Mouse (Mus musculus): Measurements from ENCODE around the gene Zfp507. TPM values are rescaled to one million over a fixed set of nuclear protein-coding genes. Genes with fewer than 3 reads are reported as not detected.
A peak's percentile ranks its signal among the peaks of the same experiment; 100 is the strongest.

Zfp507 gene
- polyA plus RNA-seq, 1 experiment from 2014 or later: 3.8 TPM

DNA sequence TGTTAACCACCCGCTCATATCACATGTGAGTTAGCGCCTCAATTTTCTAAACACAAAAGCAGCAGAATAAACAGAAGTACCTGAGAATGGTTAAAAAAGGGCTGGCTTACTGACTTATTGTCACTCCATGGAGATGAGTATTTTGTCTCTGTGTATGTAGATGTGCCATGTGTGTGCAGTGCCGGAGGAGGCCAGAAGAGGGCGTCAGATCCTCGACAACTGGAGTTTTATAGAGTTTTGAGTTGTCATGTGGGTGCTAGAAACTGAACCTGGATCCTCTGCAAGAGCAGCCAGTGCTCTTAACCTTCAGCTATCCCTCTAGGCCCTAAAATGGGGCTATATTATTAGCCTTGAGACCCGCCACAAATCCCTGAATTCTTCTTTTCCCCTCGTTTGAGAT is 27.3 kb upstream of the Zfp507 start:
- 85% methylated on average over 7 of the region's 7 CpGs for WGBS (ENCODE audit: insufficient replicate concordance)
- no peaks in the 10 kb centered on the region for H3K27me3 ChIP-seq (ENCODE audit: insufficient read depth, low read length)
- ATAC-seq (no peak), DNase-seq (no peak)
- no peaks in the 10 kb centered on the region for H3K4me1 ChIP-seq (ENCODE audit: insufficient read depth)
- no peaks in the 10 kb centered on the region for H3K36me3 ChIP-seq (replicated peaks; ENCODE audit: insufficient read depth, low read length)
- H3K27ac ChIP-seq (ENCODE audit: low read depth): no peak overlapping the region
- no peak overlapping the region for H3K4me3 ChIP-seq (ENCODE audit: low read depth, low read length)
- no peak overlapping the region for H3K9ac ChIP-seq (replicated peaks)
- TF ChIP-seq EP300 (IDR thresholded peaks at IDR 0.05; ENCODE audit: low read depth) (no peak), CTCF (IDR thresholded peaks at IDR 0.05; ENCODE audit: low read depth) (no peak)
- no peak overlapping the region for H3K4me2 ChIP-seq (ENCODE audit: low read depth, low read length)
- no peaks in the 10 kb centered on the region for H3K9me3 ChIP-seq (ENCODE audit: low read length)

DNA sequence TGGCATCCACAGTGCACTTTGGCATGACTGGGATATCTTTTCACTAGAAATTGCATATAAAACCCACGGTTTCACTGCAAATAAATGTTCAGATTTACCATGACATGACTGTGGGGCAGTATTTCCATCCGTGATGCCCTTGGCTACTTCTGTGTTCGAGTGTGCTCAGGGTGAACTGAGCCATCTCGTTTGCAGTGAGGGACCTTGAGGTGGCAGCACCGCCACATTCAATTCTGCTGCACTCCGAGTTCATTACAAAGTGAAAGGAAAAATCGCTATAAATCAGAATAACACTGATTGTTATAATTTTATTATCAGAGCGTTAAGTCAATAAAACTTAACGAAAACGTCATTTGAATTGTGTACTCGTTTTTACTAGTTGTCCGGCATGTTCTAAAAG is 21.1 kb upstream of the Zfp507 start:
- Histone ChIP-seq H3K4me3 (ENCODE audit: low read depth, low read length) (no peak overlapping the region), H3K9me3 (ENCODE audit: low read length) (no peaks in the 10 kb centered on the region), H3K9ac (replicated peaks) (no peak overlapping the region), H3K36me3 (replicated peaks; ENCODE audit: insufficient read depth, low read length) (no peaks in the 10 kb centered on the region), H3K4me1 (ENCODE audit: insufficient read depth) (no peaks in the 10 kb centered on the region), H3K4me2 (ENCODE audit: low read depth, low read length) (no peak overlapping the region), H3K27me3 (ENCODE audit: insufficient read depth, low read length) (no peaks in the 10 kb centered on the region), H3K27ac (ENCODE audit: low read depth) (no peak overlapping the region)
- TF ChIP-seq EP300 (IDR thresholded peaks at IDR 0.05; ENCODE audit: low read depth): no peak
- no peak for TF ChIP-seq CTCF (IDR thresholded peaks at IDR 0.05; ENCODE audit: low read depth)
- DNase-seq (no peak), ATAC-seq (no peak)
- 72% methylated on average over 12 of the region's 12 CpGs for WGBS (ENCODE audit: insufficient replicate concordance)

DNA sequence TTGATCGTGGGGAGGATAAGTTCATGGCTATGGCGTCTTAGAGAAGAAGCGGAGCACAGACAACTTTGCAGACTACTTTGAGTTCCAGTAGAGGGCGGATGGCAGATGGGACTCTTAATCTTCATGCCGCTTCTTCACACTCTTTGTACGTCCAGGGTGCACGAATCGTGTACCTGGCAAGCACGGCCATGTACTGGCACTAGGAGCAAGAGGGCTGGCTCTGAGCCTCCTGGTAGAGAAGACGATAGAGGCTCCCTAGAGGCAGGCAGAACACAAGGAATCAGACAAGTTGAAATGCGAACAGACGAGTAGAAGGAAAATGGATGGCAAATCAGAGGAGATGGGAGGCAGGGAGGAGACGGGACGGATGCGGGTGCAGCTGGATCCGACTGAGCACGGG is 19.5 kb upstream of the Zfp507 start:
- H3K4me3 ChIP-seq (ENCODE audit: low read depth, low read length): no peak overlapping the region
- ATAC-seq (no peak), DNase-seq (no peak)
- H3K36me3 ChIP-seq (replicated peaks; ENCODE audit: insufficient read depth, low read length): no peaks in the 10 kb centered on the region
- H3K27me3 ChIP-seq (ENCODE audit: insufficient read depth, low read length): no peaks in the 10 kb centered on the region
- no peak overlapping the region for H3K9ac ChIP-seq (replicated peaks)
- H3K27ac ChIP-seq (ENCODE audit: low read depth): no peak overlapping the region
- H3K4me2 ChIP-seq (ENCODE audit: low read depth, low read length): no peak overlapping the region
- 77% methylated on average over 17 of the region's 17 CpGs for WGBS (ENCODE audit: insufficient replicate concordance)
- no peaks in the 10 kb centered on the region for H3K9me3 ChIP-seq (ENCODE audit: low read length)
- H3K4me1 ChIP-seq (ENCODE audit: insufficient read depth): no peaks in the 10 kb centered on the region
- no peak for TF ChIP-seq CTCF (IDR thresholded peaks at IDR 0.05; ENCODE audit: low read depth)
- TF ChIP-seq EP300 (IDR thresholded peaks at IDR 0.05; ENCODE audit: low read depth): no peak

GRCm38 (mm10) chr7:35821357-35821756 is 18.6 kb upstream of the Zfp507 start:
- TF ChIP-seq EP300 (IDR thresholded peaks at IDR 0.05; ENCODE audit: low read depth) (no peak), CTCF (IDR thresholded peaks at IDR 0.05; ENCODE audit: low read depth) (no peak)
- no peaks in the 10 kb centered on the region for H3K27me3 ChIP-seq (ENCODE audit: insufficient read depth, low read length)
- H3K4me3 ChIP-seq (ENCODE audit: low read depth, low read length): no peak overlapping the region
- ATAC-seq: peak; percentile 43; the same call in 1 of the 2 replicates
- no peak overlapping the region for H3K27ac ChIP-seq (ENCODE audit: low read depth)
- H3K4me1 ChIP-seq (ENCODE audit: insufficient read depth): no peaks in the 10 kb centered on the region
- H3K36me3 ChIP-seq (replicated peaks; ENCODE audit: insufficient read depth, low read length): no peaks in the 10 kb centered on the region
- no peak for DNase-seq
- no peak overlapping the region for H3K9ac ChIP-seq (replicated peaks)
- no peak overlapping the region for H3K4me2 ChIP-seq (ENCODE audit: low read depth, low read length)
- H3K9me3 ChIP-seq (ENCODE audit: low read length): no peaks in the 10 kb centered on the region
- 69% methylated on average over 5 of the region's 5 CpGs for WGBS (ENCODE audit: insufficient replicate concordance)

DNA sequence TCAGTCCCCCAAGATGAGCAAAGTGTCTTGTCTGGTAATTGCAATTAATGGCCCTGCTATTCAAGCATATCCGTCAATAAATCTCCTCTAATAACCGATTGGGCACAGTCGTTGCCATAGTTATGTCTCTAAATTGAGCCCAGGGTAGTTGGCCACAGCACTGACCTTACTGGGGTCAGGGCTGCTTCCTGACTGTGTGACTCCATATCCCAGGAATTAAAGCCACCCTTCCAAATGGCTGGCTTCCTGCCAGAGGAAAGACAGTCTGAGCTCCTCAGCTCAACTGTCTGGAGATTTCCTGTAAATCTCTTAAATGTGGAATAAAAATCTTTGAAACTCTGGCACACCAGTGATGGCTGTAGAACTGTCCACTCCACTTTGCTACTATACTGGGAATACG is 16.7 kb upstream of the Zfp507 start:
- no peak overlapping the region for H3K9ac ChIP-seq (replicated peaks)
- WGBS (ENCODE audit: insufficient replicate concordance): 46% methylated on average over 4 of the region's 4 CpGs
- no peak overlapping the region for H3K4me2 ChIP-seq (ENCODE audit: low read depth, low read length)
- DNase-seq: no peak
- H3K4me3 ChIP-seq (ENCODE audit: low read depth, low read length): no peak overlapping the region
- H3K27ac ChIP-seq (ENCODE audit: low read depth): no peak overlapping the region
- TF ChIP-seq CTCF (IDR thresholded peaks at IDR 0.05; ENCODE audit: low read depth) (no peak), EP300 (IDR thresholded peaks at IDR 0.05; ENCODE audit: low read depth) (no peak)
- ATAC-seq: no peak
- H3K36me3 ChIP-seq (replicated peaks; ENCODE audit: insufficient read depth, low read length): no peaks in the 10 kb centered on the region
- peaks cover 7% of the 10 kb centered on the region; the same call in 1 of the 2 replicates for H3K4me1 ChIP-seq (ENCODE audit: insufficient read depth)
- H3K27me3 ChIP-seq (ENCODE audit: insufficient read depth, low read length): no peaks in the 10 kb centered on the region
- H3K9me3 ChIP-seq (ENCODE audit: low read length): no peaks in the 10 kb centered on the region

- Histone ChIP-seq H3K4me2 (ENCODE audit: low read depth, low read length) (no peak overlapping the region), H3K9me3 (ENCODE audit: low read length) (no peaks in the 10 kb centered on the region), H3K27me3 (ENCODE audit: insufficient read depth, low read length) (no peaks in the 10 kb centered on the region), H3K4me1 (ENCODE audit: insufficient read depth) (peaks cover 7% of the 10 kb centered on the region; the same call in 1 of the 2 replicates), H3K36me3 (replicated peaks; ENCODE audit: insufficient read depth, low read length) (no peaks in the 10 kb centered on the region), H3K27ac (ENCODE audit: low read depth) (no peak overlapping the region), H3K4me3 (ENCODE audit: low read depth, low read length) (no peak overlapping the region), H3K9ac (replicated peaks) (no peak overlapping the region)
- WGBS (ENCODE audit: insufficient replicate concordance): 67% methylated on average over 12 of the region's 12 CpGs
- TF ChIP-seq CTCF (IDR thresholded peaks at IDR 0.05; ENCODE audit: low read depth): no peak
- TF ChIP-seq EP300 (IDR thresholded peaks at IDR 0.05; ENCODE audit: low read depth): no peak
- DNase-seq: no peak
- ATAC-seq: peak; percentile 75
Observed at GRCm38 (mm10) chr7:35814759-35815551, 12.2 kb upstream of the Zfp507 start.

All from liver, postnatal 0 days (tissue).